Mouse (Mus musculus) forebrain, embryonic 14.5 days (tissue): ENCODE data around the gene Tmem62. TPM values are rescaled to one million over a fixed set of nuclear protein-coding genes. Genes with fewer than 3 reads are reported as not detected.
"Not testable (repeated sequence)": the region's sequence is repeated elsewhere in the genome, so short reads cannot be mapped to it uniquely, and the experiment has no call there.

ENCODE experiments used
- ATAC-seq: fragments of 200-750 bp; cut with Nextera tagmentation; 2 replicates; pipeline ENCODE4 v1.8.0; 2017; ENCODE audit warnings: mild to moderate bottlenecking, moderate library complexity
- DNase-seq: peaks from one replicate; pipeline ENCODE4 v3.0.0-alpha.2; 2015; ENCODE audit warnings: low spot score
- H3K27ac ChIP-seq: fragments of 300-500 bp; sonication (generic); 2 replicates; pipeline ENCODE4 v1.5.1; 2014; ENCODE audit warnings: low read depth, mild to moderate bottlenecking, control low read depth, low read length, moderate library complexity
- H3K27me3 ChIP-seq: fragments of 300-500 bp; sonication (generic); replicated peaks from 2 replicates; pipeline ENCODE4 v1.6.1; 2014; ENCODE audit warnings: low read length, control low read depth, mixed read lengths; ENCODE audit not compliant: control insufficient read depth, insufficient read depth
- H3K36me3 ChIP-seq: fragments of 300-500 bp; sonication (generic); 2 replicates; pipeline ENCODE4 v1.6.1; 2014; ENCODE audit warnings: low read length, control low read depth; ENCODE audit not compliant: control insufficient read depth, insufficient read depth
- H3K4me1 ChIP-seq: fragments of 300-500 bp; sonication (generic); 2 replicates; pipeline ENCODE4 v1.6.1; 2014; ENCODE audit warnings: antibody characterized with exemption, low read length, control low read depth; ENCODE audit not compliant: control insufficient read depth, insufficient read depth
- H3K4me2 ChIP-seq: fragments of 300-500 bp; sonication (generic); 2 replicates; pipeline ENCODE4 v1.6.1; 2014; ENCODE audit warnings: mild to moderate bottlenecking, control low read depth, low read length
- H3K4me3 ChIP-seq: fragments of 300-500 bp; sonication (generic); 2 replicates; pipeline ENCODE4 v1.5.1; 2014; ENCODE audit warnings: low read depth, low read length, control low read depth
- H3K9ac ChIP-seq: fragments of 300-500 bp; sonication (generic); 2 replicates; pipeline ENCODE4 v1.6.1; 2014; ENCODE audit warnings: mild to moderate bottlenecking, low read length, control low read depth, moderate library complexity
- H3K9me3 ChIP-seq: fragments of 300-500 bp; sonication (generic); replicated peaks from 2 replicates; pipeline ENCODE4 v1.6.1; 2016; ENCODE audit warnings: low read length, control low read depth, mixed read lengths; ENCODE audit not compliant: control insufficient read depth
- WGBS: fragments of 180-500 bp; shearing (Covaris S2); extraction: QIAGEN DNeasy Blood & Tissue Kit; methylation state at CpG from one replicate; pipeline ENCODE4 v1.1.7; 2014; 5-methylcytosine and 5-hydroxymethylcytosine counted together
- microRNA-seq: library from miRNA; unstranded; fragments of <30 nt; microRNA quantifications from one replicate; pipeline ENCODE4, GENCODE M21; 2016
- polyA plus RNA-seq: library from polyadenylated mRNA; unstranded; fragments of >200 nt; fragmentation: Nextera tagmentation; extraction: Ambion mirVana; gene quantifications from 2 replicates; pipeline ENCODE4 v1.2.1, GENCODE M21; 2014

Tmem62 gene
- polyA plus RNA-seq, 1 experiment from 2014 or later = 7.9 TPM

DNA sequence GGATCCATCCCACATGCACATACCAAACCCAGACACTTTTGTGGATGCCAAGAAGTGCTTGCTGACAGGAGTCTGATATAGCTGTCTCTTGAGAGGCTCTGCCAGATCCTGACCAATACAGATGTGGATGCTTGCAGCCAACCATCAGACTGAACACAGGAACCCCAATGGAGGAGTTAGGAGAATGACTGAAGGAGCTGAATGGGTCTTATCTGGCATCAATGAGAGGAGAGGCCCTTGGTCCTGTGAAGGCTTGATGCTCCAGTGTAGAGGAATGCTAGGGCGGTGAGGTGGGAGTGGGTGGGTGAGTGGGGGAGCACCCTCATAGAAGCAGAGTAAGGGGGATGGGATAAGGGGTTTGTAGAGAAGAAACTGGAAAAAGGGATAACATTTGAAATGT is 62.0 kb downstream of the Tmem62 start:
- WGBS = 96% methylated on average over 1 of the region's 1 CpGs
- not testable (repeated sequence) for H3K4me3 ChIP-seq, H3K4me1 ChIP-seq, DNase-seq, H3K9me3 ChIP-seq, H3K36me3 ChIP-seq, H3K9ac ChIP-seq, H3K27ac ChIP-seq, H3K4me2 ChIP-seq, H3K27me3 ChIP-seq, ATAC-seq

DNA sequence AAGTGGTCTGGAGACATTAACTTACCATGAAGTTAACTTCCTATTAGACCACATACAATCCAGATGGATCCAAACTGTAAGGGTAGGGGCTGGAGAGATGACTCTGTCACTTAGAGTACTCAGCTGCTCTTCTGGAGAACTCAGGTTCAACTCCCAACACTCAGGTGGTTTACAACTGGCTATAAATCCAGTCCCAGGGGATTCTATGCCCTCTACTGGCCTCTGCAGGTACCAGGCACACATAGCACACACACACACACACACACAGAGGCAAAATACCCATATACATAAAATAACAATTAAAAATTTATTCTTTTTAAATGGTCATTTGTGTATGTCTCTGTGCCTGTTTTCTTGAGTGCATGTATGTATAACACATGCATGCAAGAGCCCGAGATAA is 62.6 kb downstream of the Tmem62 start:
- no peaks in the 10 kb centered on the region for H3K4me1 ChIP-seq
- H3K4me3 ChIP-seq = no peak overlapping the region
- ATAC-seq (no peak), DNase-seq (no peak)
- H3K27me3 ChIP-seq = no peaks in the 10 kb centered on the region
- H3K9ac ChIP-seq = no peak overlapping the region
- H3K27ac ChIP-seq = no peak overlapping the region
- H3K36me3 ChIP-seq = no peaks in the 10 kb centered on the region
- 97% methylated on average over 1 of the region's 1 CpGs for WGBS
- H3K9me3 ChIP-seq = no peaks in the 10 kb centered on the region
- H3K4me2 ChIP-seq = no peak overlapping the region

DNA sequence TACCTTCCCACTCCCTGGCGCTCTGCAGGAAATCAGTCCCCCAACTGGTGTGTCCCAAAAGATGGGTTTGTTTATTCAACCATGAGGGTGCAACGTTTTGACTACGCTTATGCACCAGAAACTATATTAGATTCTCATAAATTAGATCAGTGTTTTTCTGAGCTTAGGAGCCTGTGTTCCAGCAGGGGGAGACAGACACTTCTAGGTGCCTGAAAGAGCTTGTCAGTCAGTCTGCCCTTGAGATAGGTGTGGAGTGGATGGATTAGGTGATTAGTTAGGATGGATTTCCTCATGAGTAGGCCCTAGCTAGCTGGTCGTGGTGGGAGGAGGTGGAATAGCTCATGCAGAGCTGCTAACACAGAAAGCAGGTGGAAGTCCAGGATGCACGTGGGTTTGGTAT is 64.3 kb downstream of the Tmem62 start:
- H3K4me1 ChIP-seq = no peaks in the 10 kb centered on the region
- H3K9ac ChIP-seq = no peak overlapping the region
- ATAC-seq = no peak
- H3K36me3 ChIP-seq = no peaks in the 10 kb centered on the region
- H3K4me3 ChIP-seq = no peak overlapping the region
- no peak overlapping the region for H3K4me2 ChIP-seq
- H3K9me3 ChIP-seq = no peaks in the 10 kb centered on the region
- no peaks in the 10 kb centered on the region for H3K27me3 ChIP-seq
- H3K27ac ChIP-seq = no peak overlapping the region
- DNase-seq = peak; percentile 54
- WGBS = 58% methylated on average over 5 of the region's 5 CpGs

DNA sequence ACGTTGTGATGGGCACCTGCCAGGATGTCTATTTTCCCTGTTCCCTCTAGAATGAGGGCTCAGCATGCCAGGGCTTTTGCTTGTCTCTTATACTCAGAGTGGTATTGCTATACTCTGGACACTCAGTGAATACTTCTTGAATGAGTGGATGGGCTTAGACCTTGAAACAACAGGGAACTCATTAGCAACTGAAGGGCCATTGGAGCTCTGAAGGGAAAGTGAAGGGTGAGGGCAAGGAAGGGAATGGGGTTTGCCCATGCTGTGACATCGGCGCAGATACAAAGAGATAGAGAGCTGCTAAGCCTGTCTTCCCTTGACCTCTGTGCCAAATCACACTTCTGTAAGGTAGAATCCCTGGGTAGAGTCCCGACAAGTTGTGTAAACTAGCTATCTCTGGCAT is 68.8 kb downstream of the Tmem62 start:
- WGBS = 79% methylated on average over 4 of the region's 4 CpGs
- Histone ChIP-seq H3K4me2 (no peak overlapping the region), H3K9me3 (no peaks in the 10 kb centered on the region), H3K9ac (no peak overlapping the region), H3K27ac (no peak overlapping the region), H3K4me3 (no peak overlapping the region), H3K27me3 (no peaks in the 10 kb centered on the region), H3K36me3 (no peaks in the 10 kb centered on the region), H3K4me1 (no peaks in the 10 kb centered on the region)
- no peak for ATAC-seq
- no peak for DNase-seq

DNA sequence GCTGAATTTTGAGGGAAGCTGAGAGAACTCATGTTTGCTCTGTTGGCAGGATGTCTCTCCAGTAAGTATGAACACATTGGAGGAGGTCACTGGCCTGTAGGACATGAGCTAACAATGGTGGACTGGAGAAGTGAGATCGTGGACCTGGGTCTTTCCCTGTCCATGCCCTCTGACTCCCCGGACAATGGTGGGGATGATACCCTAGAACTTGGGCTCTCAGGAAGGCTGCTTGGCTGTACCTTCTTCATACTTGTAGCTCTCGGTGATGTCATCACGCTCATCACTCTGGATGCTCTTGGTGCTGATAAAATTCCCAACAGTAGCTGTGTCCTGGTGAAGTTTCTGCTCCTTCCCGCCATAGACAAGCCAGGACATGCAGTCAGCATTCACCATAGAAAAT is 75.4 kb downstream of the Tmem62 start:
- no peak for ATAC-seq
- no peak overlapping the region for H3K9ac ChIP-seq

DNA sequence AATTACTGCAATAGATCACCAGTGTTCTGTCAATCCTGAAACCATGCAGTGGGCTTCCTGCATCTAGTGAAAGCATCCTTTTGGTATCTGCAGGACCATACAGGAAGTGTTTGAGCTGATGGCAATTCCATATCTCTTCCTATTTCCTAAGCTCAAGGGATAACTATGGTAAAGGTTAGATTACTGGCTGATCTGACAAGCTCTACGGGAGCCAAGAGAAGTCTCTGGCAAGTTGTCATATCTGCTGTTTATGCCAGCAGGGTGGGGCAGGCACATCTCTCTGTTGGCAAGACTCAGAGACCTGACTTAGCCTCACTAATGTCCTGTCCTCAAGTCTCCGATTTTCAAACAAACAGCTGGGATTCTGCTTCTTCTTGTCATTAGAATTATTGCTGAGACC is 77.2 kb downstream of the Tmem62 start:
- WGBS = 79% methylated on average over 2 of the region's 2 CpGs
- DNase-seq = no peak
- Histone ChIP-seq H3K4me1 (no peaks in the 10 kb centered on the region), H3K27me3 (no peaks in the 10 kb centered on the region), H3K9ac (no peak overlapping the region), H3K27ac (no peak overlapping the region), H3K9me3 (no peaks in the 10 kb centered on the region), H3K36me3 (no peaks in the 10 kb centered on the region), H3K4me3 (no peak overlapping the region), H3K4me2 (no peak overlapping the region)
- ATAC-seq = no peak

More for the DNA sequence above, 75.4 kb downstream of the Tmem62 start:
- WGBS = 91% methylated on average over 5 of the region's 5 CpGs
- no peak overlapping the region for H3K4me2 ChIP-seq
- no peaks in the 10 kb centered on the region for H3K27me3 ChIP-seq
- no peaks in the 10 kb centered on the region for H3K4me1 ChIP-seq
- no peaks in the 10 kb centered on the region for H3K36me3 ChIP-seq
- no peak for DNase-seq
- H3K27ac ChIP-seq = no peak overlapping the region
- H3K4me3 ChIP-seq = no peak overlapping the region
- H3K9me3 ChIP-seq = no peaks in the 10 kb centered on the region

DNA sequence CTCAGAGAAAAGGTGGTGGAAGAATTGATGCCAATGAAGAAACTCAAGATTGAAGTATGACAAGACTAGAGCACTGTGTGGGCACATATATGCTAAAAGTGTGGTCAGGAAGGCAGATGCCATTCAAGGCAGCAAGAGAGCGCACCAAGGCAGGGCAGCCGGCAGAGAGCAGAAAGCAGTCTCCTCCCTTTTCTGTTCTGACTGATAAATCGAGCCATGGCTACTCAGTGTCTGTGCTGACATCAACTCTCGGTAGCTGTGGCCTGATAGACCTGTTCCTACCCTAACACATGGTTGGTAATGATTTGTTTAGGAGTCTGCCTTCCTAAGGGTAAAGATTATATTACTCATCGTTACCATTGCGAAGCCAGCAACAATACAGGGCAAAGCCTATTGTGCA is 79.1 kb downstream of the Tmem62 start:
- Histone ChIP-seq H3K9me3 (no peaks in the 10 kb centered on the region), H3K27ac (no peak overlapping the region), H3K4me2 (no peak overlapping the region), H3K4me3 (no peak overlapping the region), H3K9ac (no peak overlapping the region), H3K27me3 (no peaks in the 10 kb centered on the region), H3K36me3 (no peaks in the 10 kb centered on the region), H3K4me1 (no peaks in the 10 kb centered on the region)
- ATAC-seq (no peak), DNase-seq (no peak)
- 85% methylated on average over 6 of the region's 6 CpGs for WGBS

Small RNA genes within 50 kb of the gene (microRNA-seq; reads per million reads assigned to microRNA genes)
- not detected for gene Gm44325

Other genes with a start within 250 kb of the Tmem62 start
- gene Cdan1, start 126.9 kb upstream of the Tmem62 start, polyA plus RNA-seq = 5.1 and 6.0 TPM in 2 replicates
- 7.3 and 11.1 TPM in 2 replicates for gene Ttbk2, start 126.4 kb upstream of the Tmem62 start, polyA plus RNA-seq
- gene Ubr1, start 6.3 kb upstream of the Tmem62 start, polyA plus RNA-seq = 23.8 and 32.8 TPM in 2 replicates
- 79.4 and 82.4 TPM in 2 replicates for gene Ccndbp1, start 31.4 kb downstream of the Tmem62 start, polyA plus RNA-seq
- gene Epb42, start 60.1 kb downstream of the Tmem62 start, polyA plus RNA-seq = 0.13 and 0.32 TPM in 2 replicates
- gene Tgm5, start 108.8 kb downstream of the Tmem62 start, polyA plus RNA-seq = not detected in 2 replicates
- not detected in 2 replicates for gene Tgm7, start 132.8 kb downstream of the Tmem62 start, polyA plus RNA-seq
- 37.2 and 38.0 TPM in 2 replicates for gene Adal, start 163.4 kb downstream of the Tmem62 start, polyA plus RNA-seq
- gene Lcmt2, start 163.6 kb downstream of the Tmem62 start, polyA plus RNA-seq = 22.7 and 27.8 TPM in 2 replicates
- 38.9 and 43.7 TPM in 2 replicates for gene Tubgcp4, start 193.6 kb downstream of the Tmem62 start, polyA plus RNA-seq
- 8.5 and 9.7 TPM in 2 replicates for gene Zscan29, start 194.1 kb downstream of the Tmem62 start, polyA plus RNA-seq